Mouse (Mus musculus) cortical plate, adult 2 months (tissue): ENCODE measurements around the gene Tango2.

Experiments
- CTCF ChIP-seq: fragments of 200-500 bp; IDR thresholded peaks from 2 replicates; pipeline ENCODE4 v1.5.1; 2011; ENCODE audit warnings: mild to moderate bottlenecking, control low read depth, low read length; ENCODE audit not compliant: insufficient read depth; ENCODE audit errors: extremely low read depth
- POLR2A ChIP-seq: fragments of 200-500 bp; IDR thresholded peaks from 2 replicates; pipeline ENCODE4 v1.6.1; 2011; ENCODE audit warnings: mild to moderate bottlenecking, low read length, control low read depth; ENCODE audit not compliant: insufficient read depth; ENCODE audit errors: extremely low read depth

DNA sequence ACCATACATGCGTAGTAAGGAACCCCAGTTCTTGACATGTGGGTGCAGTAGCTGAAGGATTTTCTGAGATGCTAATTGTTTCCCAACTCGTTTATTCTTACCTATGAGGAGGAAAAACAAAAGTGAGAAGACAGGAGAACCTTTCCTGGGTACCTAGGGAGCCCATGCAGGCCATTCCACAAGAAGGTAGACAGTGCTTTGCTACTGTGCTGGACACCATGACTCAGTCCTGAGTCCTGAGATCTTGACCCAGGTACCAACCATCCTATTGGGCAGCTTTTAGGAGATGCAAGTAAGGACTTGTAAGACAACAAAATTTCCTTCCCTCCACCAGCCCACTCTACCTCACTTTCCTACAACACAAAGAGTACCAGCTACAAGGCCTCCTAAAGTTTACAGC, 89.7 kb downstream of the Tango2 start, which contains the start of gene Gm49776:
- TF ChIP-seq CTCF (no peak), POLR2A (no peak)
